42 mouse cellular contexts compared by ENCODE assay signal in the genomic region with DNA sequence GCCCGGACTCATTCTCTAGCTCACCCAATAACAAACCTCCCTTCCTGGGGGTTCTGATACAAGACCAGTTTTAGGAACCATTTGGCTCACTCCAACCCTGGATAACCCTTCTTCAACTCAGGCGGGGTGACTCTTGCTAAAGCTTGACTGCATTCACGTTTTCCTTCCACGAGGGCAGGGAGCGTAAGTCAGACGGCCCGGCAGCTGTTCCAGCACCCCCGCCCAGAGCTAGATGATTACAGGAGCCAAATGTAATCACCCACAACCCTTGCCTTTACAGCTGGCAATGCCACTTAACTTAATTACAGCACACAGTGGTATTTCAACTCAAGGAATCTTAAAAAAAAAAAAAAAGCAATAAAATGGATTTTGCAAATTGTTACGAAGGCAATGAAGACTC. TPM values are rescaled to one million over a fixed set of nuclear protein-coding genes. Genes with fewer than 3 reads are reported as not detected.
"Had no signal": no experiment of that assay in that cellular context is flagged by ENCODE, and none has a peak within 500 bp of the region (broad histone marks: within the 10 kb centered on the region; RNA-seq: fewer than 3 reads in every experiment).

No protein-coding gene starts in this region.

- H3K27ac ChIP-seq: heart, embryonic 10.5 days; heart, embryonic 13.5 days; heart, embryonic 15.5 days; hindbrain, embryonic 10.5 days; hindbrain, embryonic 12.5 days; hindbrain, embryonic 13.5 days; hindbrain, embryonic 14.5 days; hindbrain, embryonic 15.5 days; hindbrain, postnatal 0 days; intestine, embryonic 15.5 days; kidney, embryonic 15.5 days; kidney, postnatal 0 days; layer of hippocampus, adult 2 months had no signal

- ATAC-seq: hindbrain, embryonic 16.5 days; hindbrain, postnatal 0 days; inflammation-experienced regulatory T-cells, adult 6 months; intestine, embryonic 15.5 days; intestine, embryonic 16.5 days; intestine, postnatal 0 days had no signal

- H3K36me3 ChIP-seq: heart, embryonic 10.5 days; heart, embryonic 12.5 days; heart, embryonic 13.5 days; heart, embryonic 15.5 days; hindbrain, embryonic 10.5 days; hindbrain, embryonic 12.5 days; hindbrain, embryonic 13.5 days; hindbrain, embryonic 15.5 days; intestine, embryonic 15.5 days; kidney, embryonic 15.5 days had no signal

- H3K4me3 ChIP-seq: heart, embryonic 10.5 days; heart, embryonic 12.5 days; heart, embryonic 13.5 days; heart, embryonic 15.5 days; hindbrain, embryonic 10.5 days; hindbrain, embryonic 12.5 days; hindbrain, embryonic 13.5 days; hindbrain, embryonic 15.5 days; intestine, embryonic 15.5 days; kidney, embryonic 15.5 days; layer of hippocampus, adult 2 months had no signal

- H3K4me1 ChIP-seq: hindbrain, embryonic 12.5 days; hindbrain, embryonic 13.5 days; hindbrain, embryonic 15.5 days had no signal

- H3K4me2 ChIP-seq: heart, embryonic 11.5 days; heart, embryonic 12.5 days; heart, embryonic 13.5 days; heart, embryonic 15.5 days; hindbrain, embryonic 12.5 days; hindbrain, embryonic 13.5 days; hindbrain, embryonic 14.5 days; hindbrain, embryonic 15.5 days; intestine, embryonic 15.5 days; kidney, embryonic 15.5 days had no signal

- H3K9ac ChIP-seq: heart, embryonic 12.5 days; heart, embryonic 13.5 days; heart, embryonic 15.5 days; hindbrain, embryonic 12.5 days; hindbrain, embryonic 13.5 days; hindbrain, embryonic 14.5 days; hindbrain, embryonic 15.5 days; intestine, embryonic 15.5 days; kidney, embryonic 15.5 days had no signal

- DNase-seq: heart, postnatal 10 days; heart, postnatal 14 days; heart, postnatal 36 days; heart, postnatal 4 days; kidney, adult 11 months; kidney, adult 18-20 months; kidney, adult 2 months; kidney, adult 8-10 months; kidney, adult 9 months; kidney, postnatal 10 days; kidney, postnatal 14 days; kidney, postnatal 25 days; kidney, postnatal 36 days; kidney, postnatal 4 days; layer of hippocampus, adult 9-11 months; layer of hippocampus, postnatal 36 days had no signal

- H3K9me3 ChIP-seq: heart, embryonic 10.5 days; heart, embryonic 12.5 days; heart, embryonic 13.5 days; heart, embryonic 15.5 days; hindbrain, embryonic 10.5 days; hindbrain, embryonic 12.5 days; hindbrain, embryonic 13.5 days; hindbrain, embryonic 15.5 days; intestine, embryonic 15.5 days; kidney, embryonic 15.5 days had no signal

RNA-seq across cellular contexts. Expression of a gene that starts 26.0 kb away (rescaled TPM):
- polyA plus RNA-seq: heart, embryonic 10.5 days; heart, embryonic 11.5 days; heart, embryonic 12.5 days; heart, embryonic 13.5 days; heart, embryonic 14.5 days; heart, embryonic 15.5 days; heart, postnatal 0 days; hindbrain, embryonic 10.5 days; hindbrain, embryonic 11.5 days; hindbrain, embryonic 12.5 days; hindbrain, embryonic 13.5 days; hindbrain, embryonic 14.5 days; hindbrain, embryonic 15.5 days; hindbrain, embryonic 16.5 days; hindbrain, postnatal 0 days; inflammation-experienced regulatory T-cells, adult 6 months; intestine, embryonic 14.5 days; intestine, postnatal 0 days; kidney, adult 2 months; kidney, embryonic 14.5 days; kidney, embryonic 16.5 days; kidney, postnatal 0 days; large intestine, adult 2 months had no signal

RNA-seq across cellular contexts. Expression of a gene that starts 34.5 kb away (rescaled TPM):
- polyA plus RNA-seq: heart, embryonic 10.5 days; heart, embryonic 11.5 days; heart, embryonic 12.5 days; heart, embryonic 13.5 days; heart, embryonic 14.5 days; heart, postnatal 0 days; inflammation-experienced regulatory T-cells, adult 6 months; kidney, embryonic 14.5 days; kidney, embryonic 15.5 days; kidney, embryonic 16.5 days had no signal

RNA-seq across cellular contexts. Expression of a gene that starts 56.4 kb away (rescaled TPM):
- polyA plus RNA-seq: heart, embryonic 11.5 days; heart, embryonic 12.5 days; heart, embryonic 13.5 days; heart, embryonic 14.5 days; heart, embryonic 15.5 days; heart, postnatal 0 days; hindbrain, embryonic 10.5 days; hindbrain, embryonic 13.5 days; hindbrain, embryonic 14.5 days; hindbrain, embryonic 16.5 days; inflammation-experienced regulatory T-cells, adult 6 months; intestine, embryonic 15.5 days; intestine, postnatal 0 days; kidney, adult 2 months; kidney, embryonic 14.5 days; kidney, embryonic 15.5 days; kidney, embryonic 16.5 days; kidney, postnatal 0 days; large intestine, adult 2 months had no signal
